Mouse (Mus musculus) cerebellum, adult 9-10 months (tissue): ENCODE data around the gene Cyth2.

ENCODE experiments used
- DNase-seq: peaks from one replicate; pipeline ENCODE4 v3.0.0; 2022

Cyth2 gene

GRCm38 (mm10) chr7:45784524-45785372 lies 29.6 kb downstream of the Cyth2 start, which contains the start of gene Sult2b1:
TSS of gene Sult2b1 (minus strand) at chr7:45784669.
- peak; percentile 96 for DNase-seq

DNA sequence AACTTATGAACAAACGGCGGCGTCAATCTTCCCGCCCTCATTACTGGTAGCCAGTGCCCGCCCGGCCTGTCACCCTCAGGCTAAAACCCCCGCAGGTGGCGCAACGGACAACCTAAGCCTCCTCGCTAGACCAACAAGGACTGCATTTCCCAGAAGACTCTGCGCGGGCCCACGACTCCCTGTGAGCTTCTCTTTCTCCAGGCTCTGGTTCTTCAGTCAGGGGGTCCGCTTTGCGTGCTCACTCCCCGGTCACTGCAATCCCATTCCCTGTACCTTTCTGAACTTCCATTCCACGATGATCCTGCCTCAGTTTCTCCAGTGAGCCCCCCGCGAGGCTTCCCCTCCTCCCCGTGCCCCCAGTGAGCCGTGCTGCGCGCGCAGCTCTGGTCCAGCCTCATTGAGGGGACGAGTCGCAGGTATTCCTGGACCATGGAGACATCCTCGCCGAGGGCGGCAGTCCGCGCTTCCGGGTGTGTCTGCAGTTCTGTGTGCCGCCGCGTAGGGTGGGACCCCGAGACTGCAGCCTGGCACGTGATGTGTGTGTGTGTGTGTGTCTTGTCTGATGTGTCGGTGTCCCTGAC lies 30.8 kb downstream of the Cyth2 start, which contains the start of gene Lmtk3:
Gene Lmtk3, plus strand, starts transcription at position 228 of the 581 bp plus-strand sequence.
- DNase-seq = peak; percentile 89

DNA sequence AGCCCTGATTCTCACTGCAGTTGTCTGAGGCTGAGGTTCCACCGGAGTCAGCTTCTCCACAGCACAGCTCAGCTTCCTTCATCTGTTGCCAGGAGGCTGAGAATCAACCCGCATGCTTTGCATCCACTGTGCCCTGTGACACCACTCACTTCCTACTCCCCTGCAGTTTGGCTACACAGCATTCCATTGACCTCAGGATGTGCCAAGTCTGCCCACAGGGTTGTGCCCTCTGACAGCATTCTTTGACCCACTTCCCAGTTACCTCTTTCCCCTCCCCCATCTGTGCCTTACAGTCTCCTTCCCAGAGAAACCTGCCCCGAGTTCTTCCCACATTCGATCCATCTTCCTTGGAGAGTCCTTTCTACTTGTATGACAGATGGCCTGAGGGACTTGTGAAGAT lies 32.1 kb downstream of the Cyth2 start:
- peak; percentile 63 for DNase-seq

- DNase-seq = peak; percentile 14
Measured at GRCm38 (mm10) chr7:45779081-45779641, 35.2 kb downstream of the Cyth2 start.

DNA sequence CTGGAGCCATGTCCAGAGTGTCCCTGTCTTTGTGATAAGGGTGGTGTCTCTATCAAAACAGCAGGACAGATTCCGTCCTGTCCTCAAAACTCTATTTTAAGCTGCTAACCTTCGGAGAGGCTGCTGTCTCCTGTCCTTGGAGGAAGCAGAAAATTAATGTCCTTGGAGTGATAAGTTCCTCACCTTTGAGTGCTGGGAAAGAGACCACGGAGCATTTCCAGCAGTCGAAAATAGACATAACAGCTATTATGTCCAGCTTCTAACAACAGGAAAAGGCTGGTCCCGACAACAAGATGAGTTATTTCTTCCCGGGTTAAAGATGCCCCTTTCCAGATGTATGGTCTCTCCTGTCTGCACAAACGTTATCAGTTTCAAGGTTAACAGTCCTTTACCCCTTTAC lies 39.1 kb downstream of the Cyth2 start:
- no peak for DNase-seq

DNA sequence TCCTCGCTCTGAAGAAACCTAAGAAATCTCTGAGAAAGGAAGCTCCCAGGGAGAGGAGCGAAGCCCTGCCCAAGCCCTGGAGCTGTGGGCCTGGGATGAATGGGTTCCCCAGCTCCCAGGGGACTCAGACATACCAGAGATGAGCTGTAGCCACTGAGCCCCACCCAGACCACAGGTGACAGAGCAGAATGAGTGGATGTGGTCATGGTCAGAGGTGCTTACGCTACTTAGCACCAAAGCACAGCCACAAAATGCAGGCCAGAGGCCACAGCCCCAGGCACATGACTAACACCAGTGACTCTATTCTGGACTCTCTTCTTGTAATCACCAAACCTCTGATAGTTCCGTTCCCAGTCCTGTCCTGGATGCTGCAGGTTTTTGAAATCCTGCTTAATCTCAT lies 43.3 kb downstream of the Cyth2 start:
- DNase-seq = no peak

- DNase-seq = no peak
Measured at GRCm38 (mm10) chr7:45770427-45771082, 43.8 kb downstream of the Cyth2 start.

DNA sequence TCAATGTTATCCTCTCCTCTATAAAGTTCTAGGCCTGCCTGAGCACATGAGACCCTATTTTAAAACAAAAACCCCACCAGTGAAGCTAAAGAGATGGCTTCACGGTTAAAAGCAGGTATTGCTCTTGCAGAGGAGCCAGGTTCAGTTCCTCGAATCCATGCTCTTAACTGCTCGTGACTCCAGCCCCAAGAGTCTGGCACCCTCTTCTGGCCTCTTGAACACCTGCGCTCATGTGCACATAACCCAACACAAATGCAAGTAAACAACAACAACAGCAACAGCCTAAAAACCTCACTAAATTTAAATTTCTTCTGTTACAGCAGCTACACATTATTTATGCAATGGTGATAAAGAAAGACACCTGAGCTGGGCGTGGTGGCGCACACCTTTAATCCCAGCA lies 46.9 kb downstream of the Cyth2 start:
- no peak for DNase-seq

GRCm38 (mm10) chr7:45766764-45767163 lies 47.6 kb downstream of the Cyth2 start:
- no peak for DNase-seq

DNA sequence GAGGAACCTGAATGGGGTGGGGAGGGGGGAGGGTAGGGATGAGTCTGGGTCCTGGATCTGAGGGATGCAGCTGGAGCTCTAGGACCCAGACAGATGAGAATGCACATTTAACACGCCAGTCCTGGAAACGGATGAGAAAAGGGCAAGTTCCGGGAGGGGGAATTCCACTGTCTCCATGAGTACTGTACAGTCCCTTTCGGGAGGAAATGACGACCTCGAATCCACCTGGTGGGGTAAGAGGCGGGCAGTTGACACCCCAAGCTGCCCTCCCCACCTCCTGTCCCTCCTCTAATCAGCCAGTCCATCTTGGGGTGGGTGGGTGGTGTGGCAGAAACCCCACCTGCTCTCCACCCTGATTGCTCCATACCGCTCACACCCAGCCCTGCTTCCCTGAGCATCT lies 48.4 kb downstream of the Cyth2 start:
- DNase-seq = no peak

DNA sequence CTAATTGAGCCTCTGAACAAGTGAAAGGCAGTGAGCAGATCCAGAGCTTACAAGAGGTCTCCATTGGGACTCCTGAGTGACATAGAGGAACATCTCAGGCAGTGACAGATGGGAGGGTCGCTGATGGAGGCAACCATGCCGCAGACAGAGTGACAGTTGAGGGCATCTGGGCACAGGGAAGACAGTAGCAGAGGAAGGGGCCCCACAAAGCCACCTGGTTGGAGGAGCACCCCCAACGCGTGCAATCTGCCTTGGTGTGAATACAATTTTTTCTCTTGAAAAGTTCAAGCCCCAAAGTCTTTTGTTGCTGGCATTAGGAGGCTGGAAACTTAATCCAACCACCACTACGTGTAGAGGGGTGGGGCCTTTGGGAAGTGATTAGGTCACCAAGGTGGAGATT lies 54.2 kb downstream of the Cyth2 start:
- no peak for DNase-seq

GRCm38 (mm10) chr7:45759400-45759799 lies 55.0 kb downstream of the Cyth2 start:
- DNase-seq = no peak
